Mouse (Mus musculus) embryonic facial prominence, embryonic 14.5 days (tissue): ENCODE data around the gene Gkap1. TPM values are rescaled to one million over a fixed set of nuclear protein-coding genes. Genes with fewer than 3 reads are reported as not detected.

ENCODE experiments used
- ATAC-seq: fragments of 200-750 bp; cut with Nextera tagmentation; 2 replicates; pipeline ENCODE4 v1.8.0; 2017; ENCODE audit warnings: low read depth, moderate number of reproducible peaks, moderate TSS enrichment
- DNase-seq: peaks from one replicate; pipeline ENCODE4 v3.0.0-alpha.2; 2015; ENCODE audit warnings: low spot score
- H3K27ac ChIP-seq: fragments of 300-500 bp; sonication (generic); replicated peaks from 2 replicates; pipeline ENCODE4 v1.5.1; 2014; ENCODE audit warnings: low read depth, mild to moderate bottlenecking, low read length, moderate library complexity
- H3K27me3 ChIP-seq: fragments of 300-500 bp; sonication (generic); replicated peaks from 2 replicates; pipeline ENCODE4 v1.6.1; 2014; ENCODE audit warnings: low read length; ENCODE audit not compliant: control insufficient read depth, insufficient read depth
- H3K36me3 ChIP-seq: fragments of 300-500 bp; sonication (generic); 2 replicates; pipeline ENCODE4 v1.6.1; 2014; ENCODE audit warnings: low read length, mixed read lengths; ENCODE audit not compliant: control insufficient read depth, insufficient read depth
- H3K4me1 ChIP-seq: fragments of 300-500 bp; sonication (generic); 2 replicates; pipeline ENCODE4 v1.6.1; 2014; ENCODE audit warnings: antibody characterized with exemption, low read length; ENCODE audit not compliant: control insufficient read depth, insufficient read depth
- H3K4me2 ChIP-seq: fragments of 300-500 bp; sonication (generic); 2 replicates; pipeline ENCODE4 v1.6.1; 2014; ENCODE audit warnings: low read depth, mild to moderate bottlenecking, low read length, moderate library complexity, mixed read lengths
- H3K4me3 ChIP-seq: fragments of 300-500 bp; sonication (generic); 2 replicates; pipeline ENCODE4 v1.5.1; 2014; ENCODE audit warnings: low read depth, mild to moderate bottlenecking, low read length
- H3K9ac ChIP-seq: fragments of 300-500 bp; sonication (generic); 2 replicates; pipeline ENCODE4 v1.6.1; 2014; ENCODE audit warnings: low read depth, mild to moderate bottlenecking, low read length, moderate library complexity, mixed read lengths
- H3K9me3 ChIP-seq: fragments of 300-500 bp; sonication (generic); 2 replicates; pipeline ENCODE4 v1.6.1; 2016; ENCODE audit warnings: low read length; ENCODE audit not compliant: control insufficient read depth
- WGBS: fragments of 180-500 bp; shearing (Covaris S2); extraction: QIAGEN DNeasy Blood & Tissue Kit; methylation state at CpG from one replicate; pipeline ENCODE4 v1.1.7; 2014; 5-methylcytosine and 5-hydroxymethylcytosine counted together
- polyA plus RNA-seq: library from polyadenylated mRNA; unstranded; fragments of >200 nt; fragmentation: Nextera tagmentation; extraction: Ambion mirVana; gene quantifications from 2 replicates; pipeline ENCODE4 v1.2.1, GENCODE M21; 2014

Gkap1 gene
- polyA plus RNA-seq, 1 experiment from 2014 or later: 28.6 TPM

DNA sequence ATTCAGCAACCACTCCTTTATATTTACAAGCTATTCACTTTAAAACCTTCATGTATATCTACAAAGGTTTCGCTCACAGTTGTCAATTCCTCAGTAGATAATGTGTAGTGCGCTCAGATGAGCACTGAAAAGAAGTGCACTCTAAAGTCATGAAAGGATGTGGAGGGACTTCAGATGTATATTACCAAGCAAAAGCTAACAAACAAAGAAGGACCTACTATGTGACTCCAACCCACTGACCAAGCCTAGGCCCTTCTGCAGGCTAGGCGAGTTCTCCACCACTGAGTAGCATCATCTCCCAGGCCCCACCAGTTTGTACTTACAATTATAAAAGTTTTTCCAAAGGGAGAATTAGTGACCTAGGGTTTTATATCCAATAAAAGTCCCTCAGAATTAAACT is 71.3 kb downstream of the Gkap1 start:
- H3K9me3 ChIP-seq: no peaks in the 10 kb centered on the region
- DNase-seq: no peak
- no peaks in the 10 kb centered on the region for H3K27me3 ChIP-seq
- H3K36me3 ChIP-seq: no peaks in the 10 kb centered on the region
- ATAC-seq: no peak
- no peak overlapping the region for H3K4me2 ChIP-seq
- WGBS: 95% methylated on average over 3 of the region's 3 CpGs
- no peaks in the 10 kb centered on the region for H3K4me1 ChIP-seq
- H3K4me3 ChIP-seq: no peak overlapping the region
- no peak overlapping the region for H3K9ac ChIP-seq
- H3K27ac ChIP-seq: no peak overlapping the region

- ATAC-seq: no peak
- no peak overlapping the region for H3K4me3 ChIP-seq
- no peak overlapping the region for H3K27ac ChIP-seq
- H3K9me3 ChIP-seq: no peaks in the 10 kb centered on the region
- no peak overlapping the region for H3K9ac ChIP-seq
- no peak overlapping the region for H3K4me2 ChIP-seq
- peaks cover 4% of the 10 kb centered on the region; the same call in 1 of the 2 replicates for H3K36me3 ChIP-seq
- H3K4me1 ChIP-seq: no peaks in the 10 kb centered on the region
- DNase-seq: no peak
- no peaks in the 10 kb centered on the region for H3K27me3 ChIP-seq
- 95% methylated on average over 1 of the region's 1 CpGs for WGBS
These were observed 72.6 kb downstream of the Gkap1 start for GRCm38 (mm10) chr13:58202903-58203302.

GRCm38 (mm10) chr13:58201908-58202307 is 73.6 kb downstream of the Gkap1 start:
- WGBS: 92% methylated on average over 3 of the region's 3 CpGs
- Histone ChIP-seq H3K36me3 (peaks cover 12% of the 10 kb centered on the region), H3K27me3 (no peaks in the 10 kb centered on the region), H3K4me3 (no peak overlapping the region), H3K9me3 (no peaks in the 10 kb centered on the region), H3K4me1 (no peaks in the 10 kb centered on the region), H3K27ac (no peak overlapping the region), H3K4me2 (no peak overlapping the region), H3K9ac (no peak overlapping the region)
- ATAC-seq: no peak
- no peak for DNase-seq

DNA sequence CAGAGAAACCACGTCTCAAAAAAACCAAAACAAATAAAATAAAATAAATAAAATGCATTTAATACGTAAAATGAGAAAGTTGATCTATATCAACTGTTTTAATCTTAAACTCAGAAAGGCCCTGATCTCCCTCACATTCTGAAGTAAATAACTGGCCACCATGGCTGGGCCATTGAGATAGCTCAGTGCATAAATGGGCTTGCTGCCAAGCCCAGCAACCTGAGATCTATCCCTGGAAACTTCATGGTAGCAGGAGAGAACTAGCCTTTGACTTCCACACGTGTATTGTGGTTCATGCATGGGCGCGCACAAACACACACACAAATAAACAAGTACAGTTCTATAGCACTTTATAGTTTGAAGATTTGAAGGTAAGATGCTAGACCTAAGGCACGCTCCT is 74.2 kb downstream of the Gkap1 start:
- DNase-seq (no peak), ATAC-seq (no peak)
- Histone ChIP-seq H3K4me1 (no peaks in the 10 kb centered on the region), H3K27ac (no peak overlapping the region), H3K36me3 (peaks cover 17% of the 10 kb centered on the region), H3K4me2 (no peak overlapping the region), H3K9ac (no peak overlapping the region), H3K9me3 (no peaks in the 10 kb centered on the region), H3K4me3 (no peak overlapping the region), H3K27me3 (no peaks in the 10 kb centered on the region)
- 81% methylated on average over 6 of the region's 6 CpGs for WGBS

DNA sequence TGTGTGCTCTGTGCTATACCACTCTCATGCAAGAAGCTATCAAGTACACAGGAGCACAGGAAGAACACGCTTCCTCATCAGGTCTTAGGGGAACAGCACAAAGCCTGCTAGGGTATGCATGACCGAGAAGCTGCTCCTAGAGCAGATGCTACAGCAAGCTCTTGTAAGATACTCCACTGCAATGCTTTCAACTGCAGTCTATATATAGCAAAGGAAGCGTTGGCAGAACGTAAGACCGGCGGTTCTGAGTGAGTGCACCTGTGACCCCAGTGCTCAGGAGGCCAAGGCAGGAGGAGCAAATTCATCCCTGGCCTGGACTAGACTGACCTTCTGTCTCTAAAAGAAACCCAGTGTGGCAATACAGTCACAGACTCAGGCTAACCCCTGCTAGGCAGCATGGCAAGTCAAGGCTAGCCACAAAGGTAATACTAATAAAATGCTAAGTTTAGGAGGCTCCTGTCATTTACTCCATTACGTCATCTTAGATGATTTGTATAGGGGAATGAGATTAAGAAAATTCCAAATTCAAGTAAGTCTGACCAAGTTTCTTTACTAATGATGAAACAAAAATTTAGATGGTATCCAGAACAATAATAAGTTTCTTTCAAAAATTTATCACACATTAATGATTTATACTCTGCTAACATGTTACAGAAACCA is 77.4 kb downstream of the Gkap1 start:
- no peak overlapping the region for H3K4me2 ChIP-seq
- no peaks in the 10 kb centered on the region for H3K27me3 ChIP-seq
- H3K4me3 ChIP-seq: no peak overlapping the region
- no peak overlapping the region for H3K9ac ChIP-seq
- WGBS: 93% methylated on average over 7 of the region's 7 CpGs
- no peak overlapping the region for H3K27ac ChIP-seq
- DNase-seq (no peak), ATAC-seq (no peak)
- no peaks in the 10 kb centered on the region for H3K4me1 ChIP-seq
- H3K9me3 ChIP-seq: no peaks in the 10 kb centered on the region
- peaks cover 40% of the 10 kb centered on the region for H3K36me3 ChIP-seq

GRCm38 (mm10) chr13:58197211-58197610 is 78.3 kb downstream of the Gkap1 start:
- H3K36me3 ChIP-seq: peaks cover 48% of the 10 kb centered on the region
- no peaks in the 10 kb centered on the region for H3K9me3 ChIP-seq
- no peaks in the 10 kb centered on the region for H3K4me1 ChIP-seq
- no peak for DNase-seq
- no peak for ATAC-seq
- H3K9ac ChIP-seq: no peak overlapping the region
- no peak overlapping the region for H3K4me2 ChIP-seq
- H3K27ac ChIP-seq: no peak overlapping the region
- H3K4me3 ChIP-seq: no peak overlapping the region
- H3K27me3 ChIP-seq: no peaks in the 10 kb centered on the region
- WGBS: 86% methylated on average over 3 of the region's 3 CpGs

DNA sequence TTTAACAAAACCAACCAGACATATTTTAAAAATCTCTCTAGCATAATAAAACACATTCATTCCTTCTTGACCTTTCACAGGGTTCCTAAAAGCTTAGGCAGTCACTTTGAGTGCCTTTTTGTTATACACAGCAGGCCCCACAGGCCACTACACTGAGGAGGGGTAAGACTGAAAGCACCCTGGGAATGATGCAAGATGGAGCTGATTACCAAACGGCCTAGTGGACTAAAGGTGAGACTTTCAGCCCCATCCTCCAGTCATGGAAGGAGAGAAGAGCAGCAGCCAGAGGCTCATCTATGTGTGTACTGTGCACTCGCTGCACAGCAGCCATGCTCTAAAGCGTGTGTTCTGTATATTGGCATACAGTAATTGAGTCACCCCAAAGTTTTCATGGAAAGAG is 80.6 kb downstream of the Gkap1 start:
- H3K9me3 ChIP-seq: no peaks in the 10 kb centered on the region
- H3K9ac ChIP-seq: no peak overlapping the region
- no peaks in the 10 kb centered on the region for H3K27me3 ChIP-seq
- H3K27ac ChIP-seq: no peak overlapping the region
- 84% methylated on average over 3 of the region's 3 CpGs for WGBS
- no peak overlapping the region for H3K4me2 ChIP-seq
- H3K36me3 ChIP-seq: peaks cover 69% of the 10 kb centered on the region
- no peak for DNase-seq
- no peak overlapping the region for H3K4me3 ChIP-seq
- no peak for ATAC-seq
- no peaks in the 10 kb centered on the region for H3K4me1 ChIP-seq

DNA sequence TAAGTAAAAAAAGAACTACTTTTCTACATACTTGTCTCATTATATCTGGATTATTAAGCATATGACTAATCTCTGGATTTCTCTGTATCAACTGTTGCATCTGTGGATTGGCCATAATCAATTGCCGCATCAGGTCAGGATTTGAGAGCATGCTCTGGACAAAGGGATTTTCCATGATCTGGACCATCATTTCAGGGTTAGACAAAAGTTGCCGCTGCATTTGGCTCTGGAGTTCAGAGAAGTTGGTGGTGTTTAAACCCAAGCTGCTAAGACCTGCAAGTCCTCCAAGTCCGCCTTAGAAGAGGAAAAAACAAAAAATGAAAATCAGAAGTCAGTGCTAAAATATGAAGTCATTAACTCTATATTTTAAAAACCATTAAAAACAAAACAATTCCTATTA is 82.3 kb downstream of the Gkap1 start:
- Histone ChIP-seq H3K9ac (no peak overlapping the region), H3K36me3 (peaks cover 77% of the 10 kb centered on the region), H3K4me2 (no peak overlapping the region), H3K27ac (no peak overlapping the region), H3K9me3 (no peaks in the 10 kb centered on the region), H3K4me1 (no peaks in the 10 kb centered on the region), H3K27me3 (no peaks in the 10 kb centered on the region), H3K4me3 (no peak overlapping the region)
- ATAC-seq (no peak), DNase-seq (no peak)
- 96% methylated on average over 3 of the region's 3 CpGs for WGBS

DNA sequence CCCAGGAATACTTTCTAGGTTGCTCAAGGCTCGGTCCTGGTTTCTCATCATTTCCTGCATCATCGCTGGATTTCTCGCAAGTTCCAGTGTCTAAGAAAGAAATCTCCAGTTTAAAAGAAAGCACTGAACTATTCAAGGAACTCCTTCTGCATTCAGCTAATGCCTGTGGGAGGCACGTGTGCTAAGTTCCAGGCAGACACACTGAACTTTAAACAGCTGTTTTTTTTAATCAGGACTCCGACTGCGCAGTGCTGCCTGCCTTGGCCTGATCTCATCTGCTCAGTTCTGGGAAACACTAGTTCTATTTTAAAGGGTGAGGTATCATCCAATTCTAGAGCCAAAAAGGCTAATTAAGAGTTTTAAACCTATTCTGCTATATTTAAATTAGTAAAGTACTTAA is 83.4 kb downstream of the Gkap1 start:
- WGBS: 90% methylated on average over 6 of the region's 6 CpGs
- H3K36me3 ChIP-seq: peaks cover 76% of the 10 kb centered on the region
- H3K4me3 ChIP-seq: no peak overlapping the region
- H3K4me2 ChIP-seq: no peak overlapping the region
- ATAC-seq (no peak), DNase-seq (no peak)
- H3K9me3 ChIP-seq: no peaks in the 10 kb centered on the region
- H3K4me1 ChIP-seq: no peaks in the 10 kb centered on the region
- H3K27ac ChIP-seq: no peak overlapping the region
- H3K27me3 ChIP-seq: no peaks in the 10 kb centered on the region
- no peak overlapping the region for H3K9ac ChIP-seq
